Mouse (Mus musculus) megakaryocyte, embryonic 14.5 days (primary cell): ENCODE data around the gene Foxf2.

Source experiments
- FLI1 ChIP-seq: IDR thresholded peaks from 2 replicates; pipeline ENCODE4 v1.6.1; 2012; ENCODE audit warnings: low read length, inconsistent platforms, mixed read lengths
- GATA1 ChIP-seq: IDR thresholded peaks from 3 replicates; pipeline ENCODE4 v1.6.1; 2012; ENCODE audit warnings: mixed read lengths, low read length, inconsistent platforms, borderline replicate concordance

DNA sequence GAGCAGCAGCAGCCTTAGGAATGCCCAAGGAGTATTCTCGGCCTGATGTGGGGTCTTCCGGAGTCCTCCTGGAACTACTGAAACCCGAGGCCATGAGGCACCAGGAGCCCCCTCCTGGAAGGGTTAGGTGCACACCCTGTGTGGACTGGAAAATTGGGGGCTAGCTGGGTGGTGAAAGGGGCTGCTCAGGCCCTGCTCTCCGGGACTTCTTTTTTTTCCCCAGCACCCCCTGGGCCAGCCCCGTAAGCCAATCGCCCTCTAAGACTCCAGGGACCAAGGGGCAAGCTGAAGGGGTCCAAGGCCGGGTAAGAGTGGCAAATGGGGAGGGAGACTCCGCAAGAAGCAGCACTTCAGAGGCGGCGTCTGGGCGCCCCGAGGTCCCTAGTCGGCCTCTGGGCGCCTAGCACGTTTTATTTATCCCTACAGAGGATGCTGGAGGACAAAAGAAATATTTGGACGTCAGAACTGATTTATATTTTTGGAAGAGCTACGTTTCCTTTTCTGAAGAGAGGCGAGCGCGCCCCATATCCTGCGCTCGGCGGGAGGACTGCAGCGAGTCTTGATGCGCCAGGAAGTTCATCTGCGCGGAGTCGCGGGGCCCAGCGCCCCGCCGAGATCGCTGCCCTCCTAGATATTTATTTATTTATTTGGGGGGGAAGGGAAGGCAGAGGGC lies 5.7 kb upstream of the Foxf2 start:
- no peak for TF ChIP-seq GATA1
- no peak for TF ChIP-seq FLI1
